Mouse (Mus musculus): ENCODE measurements at regions not wholly inside any gene's neighbourhood (a gene's known extent, or its start where the extent isn't known, plus 50 kb on each side); places are given as distances from the start of the nearest gene placed in this dataset.

- Histone ChIP-seq H3K27me3 (ENCODE audit: control insufficient read depth, insufficient read depth, insufficient read length) (no peaks in the 10 kb centered on the region), H3K4me2 (ENCODE audit: low read depth) (no peak overlapping the region), H3K4me3 (no peak overlapping the region), H3K36me3 (ENCODE audit: control insufficient read depth, insufficient read depth) (no peaks in the 10 kb centered on the region), H3K79me2 (ENCODE audit: control insufficient read depth, insufficient read depth) (no peaks in the 10 kb centered on the region), H3ac (ENCODE audit: control insufficient read depth, insufficient read length) (no peak overlapping the region)
- no peak for TF ChIP-seq SRF (IDR thresholded peaks at IDR 0.05; ENCODE audit: control insufficient read depth, insufficient read length, low read depth)
- no peak for TF ChIP-seq MAX (IDR thresholded peaks at IDR 0.05; ENCODE audit: low read depth)
- no peak for TF ChIP-seq REST (IDR thresholded peaks at IDR 0.05; ENCODE audit: insufficient read depth, insufficient read length)
- TF ChIP-seq POLR2A (IDR thresholded peaks at IDR 0.05; ENCODE audit: insufficient read length, low read depth): no peak
- no peak for TF ChIP-seq MYOG (IDR thresholded peaks at IDR 0.05; ENCODE audit: control insufficient read depth in 1 of 3, insufficient read depth in 1 of 3, insufficient read length in 2 of 3, low read depth in 2 of 3)
- TF ChIP-seq USF1 (IDR thresholded peaks at IDR 0.05; ENCODE audit: low read depth): no peak
- no peak for TF ChIP-seq CEBPB (IDR thresholded peaks at IDR 0.05; ENCODE audit: insufficient read depth, poor library complexity, severe bottlenecking)
- TF ChIP-seq E2F4 (IDR thresholded peaks at IDR 0.05; ENCODE audit: insufficient read depth): no peak
- no peak for TF ChIP-seq TCF12 (IDR thresholded peaks at IDR 0.05; ENCODE audit: insufficient read depth, poor library complexity, severe bottlenecking)
- TF ChIP-seq POLR2AphosphoS2 (IDR thresholded peaks at IDR 0.05; ENCODE audit: insufficient read length, low read depth): no peak
- TF ChIP-seq TCF3 (IDR thresholded peaks at IDR 0.05; ENCODE audit: insufficient read length, low read depth): no peak
- no peak for TF ChIP-seq MYOD1 (IDR thresholded peaks at IDR 0.05; ENCODE audit: control insufficient read depth in 1 of 3, insufficient read length in 2 of 3, low read depth in 2 of 3)
These were observed 76.2 kb upstream of the Armc2 start for GRCm38 (mm10) chr10:42094274-42095000.

GRCm38 (mm10) chr10:42093176-42093759, 75.0 kb upstream of the Armc2 start:
- no peak overlapping the region for H3K4me3 ChIP-seq
- no peaks in the 10 kb centered on the region for H3K27me3 ChIP-seq (ENCODE audit: control insufficient read depth, insufficient read depth, insufficient read length)
- H3K79me2 ChIP-seq (ENCODE audit: control insufficient read depth, insufficient read depth): no peaks in the 10 kb centered on the region
- no peak overlapping the region for H3K4me2 ChIP-seq (ENCODE audit: low read depth)
- TF ChIP-seq MYOG (IDR thresholded peaks at IDR 0.05; ENCODE audit: control insufficient read depth in 1 of 3, insufficient read depth in 1 of 3, insufficient read length in 2 of 3, low read depth in 2 of 3) (no peak), E2F4 (IDR thresholded peaks at IDR 0.05; ENCODE audit: insufficient read depth) (no peak), REST (IDR thresholded peaks at IDR 0.05; ENCODE audit: insufficient read depth, insufficient read length) (no peak), TCF12 (IDR thresholded peaks at IDR 0.05; ENCODE audit: insufficient read depth, poor library complexity, severe bottlenecking) (no peak)
- H3K36me3 ChIP-seq (ENCODE audit: control insufficient read depth, insufficient read depth): no peaks in the 10 kb centered on the region
- H3ac ChIP-seq (ENCODE audit: control insufficient read depth, insufficient read length): no peak overlapping the region

- Histone ChIP-seq H3K27me3 (ENCODE audit: control insufficient read depth, insufficient read depth, insufficient read length) (no peaks in the 10 kb centered on the region), H3K79me2 (ENCODE audit: control insufficient read depth, insufficient read depth) (no peaks in the 10 kb centered on the region), H3K4me3 (no peak overlapping the region), H3K36me3 (ENCODE audit: control insufficient read depth, insufficient read depth) (no peaks in the 10 kb centered on the region), H3ac (ENCODE audit: control insufficient read depth, insufficient read length) (no peak overlapping the region), H3K4me2 (ENCODE audit: low read depth) (no peak overlapping the region)
- TF ChIP-seq USF1 (IDR thresholded peaks at IDR 0.05; ENCODE audit: low read depth): no peak
- TF ChIP-seq TCF3 (IDR thresholded peaks at IDR 0.05; ENCODE audit: insufficient read length, low read depth): no peak
- no peak for TF ChIP-seq E2F4 (IDR thresholded peaks at IDR 0.05; ENCODE audit: insufficient read depth)
- no peak for TF ChIP-seq MYOG (IDR thresholded peaks at IDR 0.05; ENCODE audit: control insufficient read depth in 1 of 3, insufficient read depth in 1 of 3, insufficient read length in 2 of 3, low read depth in 2 of 3)
- no peak for TF ChIP-seq MAX (IDR thresholded peaks at IDR 0.05; ENCODE audit: low read depth)
- TF ChIP-seq POLR2AphosphoS2 (IDR thresholded peaks at IDR 0.05; ENCODE audit: insufficient read length, low read depth): no peak
- no peak for TF ChIP-seq REST (IDR thresholded peaks at IDR 0.05; ENCODE audit: insufficient read depth, insufficient read length)
- TF ChIP-seq POLR2A (IDR thresholded peaks at IDR 0.05; ENCODE audit: insufficient read length, low read depth): no peak
- no peak for TF ChIP-seq SRF (IDR thresholded peaks at IDR 0.05; ENCODE audit: control insufficient read depth, insufficient read length, low read depth)
- no peak for TF ChIP-seq TCF12 (IDR thresholded peaks at IDR 0.05; ENCODE audit: insufficient read depth, poor library complexity, severe bottlenecking)
- TF ChIP-seq CEBPB (IDR thresholded peaks at IDR 0.05; ENCODE audit: insufficient read depth, poor library complexity, severe bottlenecking): no peak
- TF ChIP-seq MYOD1 (IDR thresholded peaks at IDR 0.05; ENCODE audit: control insufficient read depth in 1 of 3, insufficient read length in 2 of 3, low read depth in 2 of 3): no peak
These were observed 74.3 kb upstream of the Armc2 start for GRCm38 (mm10) chr10:42092500-42092899.

- H3K36me3 ChIP-seq (ENCODE audit: control insufficient read depth, insufficient read depth): no peaks in the 10 kb centered on the region
- H3K27me3 ChIP-seq (ENCODE audit: control insufficient read depth, insufficient read depth, insufficient read length): no peaks in the 10 kb centered on the region
- H3ac ChIP-seq (ENCODE audit: control insufficient read depth, insufficient read length): no peak overlapping the region
- H3K4me2 ChIP-seq (ENCODE audit: low read depth): no peak overlapping the region
- H3K79me2 ChIP-seq (ENCODE audit: control insufficient read depth, insufficient read depth): no peaks in the 10 kb centered on the region
- TF ChIP-seq POLR2AphosphoS2 (IDR thresholded peaks at IDR 0.05; ENCODE audit: insufficient read length, low read depth): no peak
- no peak for TF ChIP-seq SRF (IDR thresholded peaks at IDR 0.05; ENCODE audit: control insufficient read depth, insufficient read length, low read depth)
- no peak for TF ChIP-seq MYOD1 (IDR thresholded peaks at IDR 0.05; ENCODE audit: control insufficient read depth in 1 of 3, insufficient read length in 2 of 3, low read depth in 2 of 3)
- no peak for TF ChIP-seq MAX (IDR thresholded peaks at IDR 0.05; ENCODE audit: low read depth)
- TF ChIP-seq POLR2A (IDR thresholded peaks at IDR 0.05; ENCODE audit: insufficient read length, low read depth): no peak
- no peak for TF ChIP-seq CEBPB (IDR thresholded peaks at IDR 0.05; ENCODE audit: insufficient read depth, poor library complexity, severe bottlenecking)
- TF ChIP-seq TCF12 (IDR thresholded peaks at IDR 0.05; ENCODE audit: insufficient read depth, poor library complexity, severe bottlenecking): no peak
- no peak for TF ChIP-seq REST (IDR thresholded peaks at IDR 0.05; ENCODE audit: insufficient read depth, insufficient read length)
- TF ChIP-seq E2F4 (IDR thresholded peaks at IDR 0.05; ENCODE audit: insufficient read depth): no peak
- no peak for TF ChIP-seq MYOG (IDR thresholded peaks at IDR 0.05; ENCODE audit: control insufficient read depth in 1 of 3, insufficient read depth in 1 of 3, insufficient read length in 2 of 3, low read depth in 2 of 3)
- TF ChIP-seq TCF3 (IDR thresholded peaks at IDR 0.05; ENCODE audit: insufficient read length, low read depth): no peak
- no peak for TF ChIP-seq USF1 (IDR thresholded peaks at IDR 0.05; ENCODE audit: low read depth)
- H3K4me3 ChIP-seq: no peak overlapping the region
These were observed 73.4 kb upstream of the Armc2 start for GRCm38 (mm10) chr10:42091546-42092168.
